Mouse (Mus musculus) stomach, postnatal 0 days (tissue): ENCODE measurements around the gene Fut8.

Experiments used
- CTCF ChIP-seq: IDR thresholded peaks from 2 replicates; pipeline ENCODE4 v1.5.1; 2016; ENCODE audit warnings: antibody characterized with exemption, low read depth, mild to moderate bottlenecking, moderate library complexity
- EP300 ChIP-seq: optimal IDR thresholded peaks from 2 replicates; pipeline ENCODE3; 2016; ENCODE audit warnings: antibody characterized with exemption

DNA sequence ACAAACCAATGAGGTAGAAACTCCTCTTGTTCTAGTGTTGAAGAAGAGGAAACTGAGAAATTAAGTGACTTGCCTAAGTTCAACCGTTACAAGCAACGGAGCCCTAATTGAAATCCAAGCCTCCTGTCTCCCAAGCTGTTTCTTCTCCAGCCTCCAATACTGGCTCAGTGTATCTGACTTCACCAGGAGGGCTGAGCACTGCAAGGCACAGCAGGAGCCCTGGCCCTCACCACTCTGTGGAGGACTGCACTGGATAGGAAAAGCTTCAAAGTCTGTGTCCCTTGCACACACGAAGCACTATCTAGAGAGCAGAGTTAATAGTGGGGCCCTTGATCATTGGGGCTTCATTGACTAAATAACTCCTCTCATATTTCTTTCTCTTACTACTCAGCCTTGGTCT is 246.8 kb downstream of the Fut8 start:
- TF ChIP-seq EP300, result no peak
- no peak for TF ChIP-seq CTCF
